Mouse (Mus musculus) stomach, embryonic 16.5 days (tissue): ENCODE data around the gene Mpc1. TPM values are rescaled to one million over a fixed set of nuclear protein-coding genes. Genes with fewer than 3 reads are reported as not detected.
A peak's percentile ranks its signal among the peaks of the same experiment; 100 is the strongest.
"Not testable (repeated sequence)": the region's sequence is repeated elsewhere in the genome, so short reads cannot be mapped to it uniquely, and the experiment has no call there.

Experiments used
- ATAC-seq: fragments of 200-750 bp; cut with Nextera tagmentation; 2 replicates; pipeline ENCODE4 v1.8.0; 2017; ENCODE audit warnings: moderate number of reproducible peaks, moderate TSS enrichment; ENCODE audit not compliant: insufficient read depth, low FRiP score
- H3K27ac ChIP-seq: fragments of 300-500 bp; sonication (generic); 2 replicates; pipeline ENCODE4 v1.5.1; 2014; ENCODE audit warnings: low read length
- H3K27me3 ChIP-seq: fragments of 300-500 bp; sonication (generic); 2 replicates; pipeline ENCODE4 v1.6.1; 2014; ENCODE audit warnings: low read length, control low read depth, mixed read lengths; ENCODE audit not compliant: control insufficient read depth, insufficient read depth
- H3K36me3 ChIP-seq: fragments of 300-500 bp; sonication (generic); 2 replicates; pipeline ENCODE4 v1.6.1; 2014; ENCODE audit warnings: low read length; ENCODE audit not compliant: control insufficient read depth, insufficient read depth
- H3K4me1 ChIP-seq: fragments of 300-500 bp; sonication (generic); 2 replicates; pipeline ENCODE4 v1.6.1; 2014; ENCODE audit warnings: low read length, control low read depth, mixed read lengths; ENCODE audit not compliant: control insufficient read depth, insufficient read depth
- H3K4me2 ChIP-seq: fragments of 300-500 bp; sonication (generic); 2 replicates; pipeline ENCODE4 v1.6.1; 2014; ENCODE audit warnings: low read depth, low read length, mixed read lengths
- H3K4me3 ChIP-seq: fragments of 300-500 bp; sonication (generic); replicated peaks from 2 replicates; pipeline ENCODE4 v1.5.1; 2014; ENCODE audit warnings: mild to moderate bottlenecking, low read length
- H3K9ac ChIP-seq: fragments of 300-500 bp; sonication (generic); 2 replicates; pipeline ENCODE4 v1.6.1; 2014; ENCODE audit warnings: low read length
- H3K9me3 ChIP-seq: fragments of 300-500 bp; sonication (generic); replicated peaks from 2 replicates; pipeline ENCODE4 v1.6.1; 2016; ENCODE audit warnings: low read length, control low read depth; ENCODE audit not compliant: control insufficient read depth
- WGBS: fragments of 180-500 bp; shearing (Covaris S2); extraction: QIAGEN DNeasy Blood & Tissue Kit; methylation state at CpG from one replicate; pipeline ENCODE4 v1.1.7; 2014; 5-methylcytosine and 5-hydroxymethylcytosine counted together
- polyA plus RNA-seq: library from polyadenylated mRNA; unstranded; fragments of >200 nt; fragmentation: Nextera tagmentation; extraction: Ambion mirVana; gene quantifications from 2 replicates; pipeline ENCODE4 v1.2.1, GENCODE M21; 2015

Gene Mpc1
- polyA plus RNA-seq, 1 experiment from 2014 or later: 206 TPM

DNA sequence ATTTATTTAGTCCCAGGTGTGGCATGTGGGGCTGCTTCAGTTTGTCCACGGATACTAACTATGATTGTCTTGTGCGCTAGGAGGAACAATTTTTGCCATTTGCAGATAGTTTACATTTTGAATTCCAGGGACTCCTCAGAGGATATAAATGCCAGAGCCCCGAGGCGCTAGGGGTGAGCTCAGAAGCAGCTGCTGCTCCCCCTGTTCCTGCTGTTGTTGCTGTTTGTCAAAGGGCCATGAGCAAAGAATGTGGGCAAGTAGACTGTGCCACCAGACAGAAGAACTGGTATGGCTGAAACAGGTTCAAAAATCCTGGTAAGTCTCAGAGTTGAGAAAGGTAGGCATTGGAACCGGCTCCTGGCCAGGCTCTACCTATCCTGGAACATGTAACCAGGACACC is 21.0 kb downstream of the Mpc1 start:
- H3K4me1 ChIP-seq: no peaks in the 10 kb centered on the region
- no peak overlapping the region for H3K4me3 ChIP-seq

DNA sequence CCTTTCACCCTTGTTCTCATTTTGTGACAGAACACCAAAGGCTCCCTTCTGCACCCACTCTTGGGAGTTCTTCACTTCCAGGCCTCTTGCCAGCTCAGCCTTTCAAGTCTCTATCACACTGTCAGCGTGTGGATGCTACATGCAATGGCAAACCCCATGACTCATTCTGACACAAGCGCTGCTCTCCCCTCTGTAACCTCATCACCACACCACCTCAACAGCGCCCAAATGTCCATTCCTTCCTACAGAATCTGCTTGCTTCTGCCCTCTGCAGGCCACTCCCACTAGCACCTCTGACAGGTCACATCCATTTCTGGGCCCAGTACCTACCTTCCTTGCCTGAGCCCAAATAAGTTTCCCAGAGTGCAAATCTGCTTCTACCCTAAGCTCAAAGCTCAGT is 23.1 kb downstream of the Mpc1 start:
- Histone ChIP-seq H3K4me3 (no peak overlapping the region), H3K4me2 (no peak overlapping the region), H3K27me3 (no peaks in the 10 kb centered on the region), H3K9ac (no peak overlapping the region), H3K4me1 (no peaks in the 10 kb centered on the region), H3K36me3 (no peaks in the 10 kb centered on the region), H3K27ac (no peak overlapping the region), H3K9me3 (no peaks in the 10 kb centered on the region)
- ATAC-seq: no peak
- WGBS: 28% methylated on average over 3 of the region's 3 CpGs

More for the DNA sequence above, 21.0 kb downstream of the Mpc1 start:
- Histone ChIP-seq H3K27ac (no peak overlapping the region), H3K27me3 (no peaks in the 10 kb centered on the region), H3K4me2 (no peak overlapping the region), H3K36me3 (no peaks in the 10 kb centered on the region), H3K9ac (no peak overlapping the region), H3K9me3 (no peaks in the 10 kb centered on the region)
- ATAC-seq: no peak
- WGBS: 28% methylated on average over 5 of the region's 5 CpGs

DNA sequence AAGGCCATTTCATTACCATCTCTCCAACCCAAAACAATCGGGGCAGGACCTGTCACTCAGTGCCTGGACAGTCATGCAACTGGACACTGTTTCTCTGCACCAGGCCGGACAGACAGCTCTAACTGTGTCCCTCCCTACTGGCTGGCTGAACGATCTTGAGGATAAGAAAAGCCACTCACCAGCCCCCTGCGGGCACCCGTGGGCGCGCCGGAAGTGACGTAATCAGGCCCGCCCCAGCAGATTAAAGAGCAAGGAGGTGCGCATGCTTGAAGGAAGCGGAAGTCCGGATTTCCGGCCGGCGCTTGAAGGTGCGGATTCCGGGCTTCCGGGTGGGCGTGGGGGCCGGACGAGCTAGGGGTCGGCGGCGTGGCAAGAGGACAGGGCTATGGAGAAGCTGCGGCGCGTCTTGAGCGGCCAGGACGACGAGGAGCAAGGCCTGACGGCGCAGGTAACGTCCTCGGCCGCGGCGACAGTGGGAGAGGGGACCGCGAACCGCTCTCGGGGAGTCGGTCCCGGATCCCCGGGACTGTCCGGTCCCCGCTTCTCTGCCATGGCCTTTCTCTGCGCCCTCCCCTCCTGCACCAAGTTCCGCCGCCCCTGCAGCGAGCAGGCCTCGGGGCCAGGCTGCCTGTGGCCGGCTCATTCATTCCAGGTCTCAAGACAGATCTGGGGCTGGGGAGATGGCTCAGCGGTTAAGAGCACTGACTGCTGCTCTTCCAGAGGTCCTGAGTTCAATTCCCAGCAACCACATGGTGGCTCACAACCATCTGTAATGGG is 28.3 kb downstream of the Mpc1 start, which contains the start of gene Sft2d1:
TSS of gene Sft2d1 (plus strand) at position 265 of the 777 bp plus-strand sequence.
- Histone ChIP-seq H3K4me2 (peak within 1 kb of the TSS; percentile 75), H3K9me3 (no peaks in the 10 kb centered on the region), H3K4me3 (peak within 1 kb of the TSS; percentile 71), H3K27me3 (no peaks in the 10 kb centered on the region), H3K4me1 (peaks cover 15% of the 10 kb centered on the region), H3K9ac (peak within 1 kb of the TSS; percentile 78), H3K27ac (peak within 1 kb of the TSS; percentile 80), H3K36me3 (no peaks in the 10 kb centered on the region)
- peak; percentile 94 for ATAC-seq
- under 1% methylated on average over 54 of the region's 54 CpGs for WGBS

- no peaks in the 10 kb centered on the region for H3K27me3 ChIP-seq
- H3K27ac ChIP-seq: no peak overlapping the region
- peaks cover 15% of the 10 kb centered on the region for H3K4me1 ChIP-seq
- H3K4me2 ChIP-seq: peak overlapping the region; percentile 75
- ATAC-seq: no peak
- no peaks in the 10 kb centered on the region for H3K36me3 ChIP-seq
- H3K4me3 ChIP-seq: peak overlapping the region; percentile 71
- no peaks in the 10 kb centered on the region for H3K9me3 ChIP-seq
- peak overlapping the region; percentile 78 for H3K9ac ChIP-seq
- WGBS: 34% methylated on average over 3 of the region's 3 CpGs
These were observed 29.0 kb downstream of the Mpc1 start for GRCm38 (mm10) chr17:8311751-8312150.

DNA sequence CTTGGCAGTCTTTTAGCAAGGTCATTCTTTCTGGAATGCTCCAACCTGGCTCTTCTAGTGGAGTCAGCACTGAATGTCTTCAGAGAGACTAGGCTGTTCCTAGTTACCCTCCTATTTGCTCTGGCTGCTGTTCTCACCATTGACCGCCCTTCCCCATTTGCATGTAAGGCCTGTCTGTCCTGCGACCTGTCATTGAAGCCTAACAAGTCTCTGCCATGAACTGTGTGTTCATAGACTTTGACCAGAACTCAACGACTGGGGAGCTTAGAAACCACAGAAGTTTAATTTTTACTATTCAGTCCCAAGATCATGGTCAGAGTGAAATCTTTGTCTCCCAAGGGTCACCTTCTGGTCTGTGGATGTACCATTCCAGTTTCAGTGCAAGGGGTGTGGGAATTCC is 31.3 kb downstream of the Mpc1 start:
- Histone ChIP-seq H3K4me2 (no peak overlapping the region), H3K27ac (no peak overlapping the region), H3K4me3 (no peak overlapping the region), H3K27me3 (no peaks in the 10 kb centered on the region), H3K36me3 (no peaks in the 10 kb centered on the region), H3K9me3 (no peaks in the 10 kb centered on the region), H3K4me1 (peaks cover 15% of the 10 kb centered on the region), H3K9ac (no peak overlapping the region)
- 81% methylated on average over 3 of the region's 3 CpGs for WGBS
- no peak for ATAC-seq

- Histone ChIP-seq H3K9me3 (no peaks in the 10 kb centered on the region), H3K27ac (no peak overlapping the region), H3K4me3 (no peak overlapping the region), H3K4me1 (peaks cover 15% of the 10 kb centered on the region), H3K9ac (no peak overlapping the region), H3K36me3 (no peaks in the 10 kb centered on the region), H3K27me3 (no peaks in the 10 kb centered on the region), H3K4me2 (no peak overlapping the region)
- 82% methylated on average over 1 of the region's 1 CpGs for WGBS
- ATAC-seq: no peak
These were observed 33.5 kb downstream of the Mpc1 start for GRCm38 (mm10) chr17:8316251-8316650.

DNA sequence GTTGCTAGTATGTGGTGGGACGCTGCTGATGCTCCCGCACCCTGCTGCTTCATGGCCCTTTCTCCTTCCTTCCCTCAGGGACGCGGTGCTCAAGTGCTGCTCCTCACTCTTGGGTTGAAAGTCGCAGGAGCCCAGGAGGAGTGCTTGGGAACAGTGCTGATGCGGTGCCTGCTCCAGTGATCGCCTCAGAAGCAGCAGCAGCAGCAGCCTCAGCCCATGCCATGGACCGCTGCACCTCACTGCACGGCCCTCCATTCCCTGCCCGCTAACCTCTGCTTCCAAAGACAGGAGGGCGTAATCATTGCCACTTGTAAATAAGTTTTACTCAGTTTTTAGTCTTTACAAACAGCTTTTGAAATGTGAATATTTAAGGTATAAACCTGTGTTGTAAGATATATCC is 44.2 kb downstream of the Mpc1 start:
- H3K4me3 ChIP-seq, H3K36me3 ChIP-seq, H3K9ac ChIP-seq, H3K4me2 ChIP-seq, ATAC-seq, H3K27me3 ChIP-seq, H3K9me3 ChIP-seq, H3K27ac ChIP-seq, H3K4me1 ChIP-seq: not testable (repeated sequence)
- 91% methylated on average over 10 of the region's 11 CpGs for WGBS

- 61% methylated on average over 7 of the region's 7 CpGs for WGBS
- no peak for ATAC-seq
These were observed 45.9 kb downstream of the Mpc1 start for GRCm38 (mm10) chr17:8328511-8329174.

GRCm38 (mm10) chr17:8330602-8331001 is 47.9 kb downstream of the Mpc1 start:
- no peak overlapping the region for H3K4me2 ChIP-seq
- H3K4me3 ChIP-seq: no peak overlapping the region
- 65% methylated on average over 5 of the region's 5 CpGs for WGBS
- no peak overlapping the region for H3K27ac ChIP-seq
- no peaks in the 10 kb centered on the region for H3K9me3 ChIP-seq
- no peaks in the 10 kb centered on the region; the same call in 1 of the 2 replicates for H3K36me3 ChIP-seq
- no peaks in the 10 kb centered on the region for H3K4me1 ChIP-seq
- no peak for ATAC-seq
- H3K9ac ChIP-seq: no peak overlapping the region
- no peaks in the 10 kb centered on the region for H3K27me3 ChIP-seq

More at GRCm38 (mm10) chr17:8328511-8329174, 45.9 kb downstream of the Mpc1 start:
- H3K27me3 ChIP-seq: no peaks in the 10 kb centered on the region
- no peaks in the 10 kb centered on the region; the same call in 1 of the 2 replicates for H3K36me3 ChIP-seq
- no peaks in the 10 kb centered on the region for H3K4me1 ChIP-seq
- no peak overlapping the region for H3K4me2 ChIP-seq
- H3K9ac ChIP-seq: no peak overlapping the region
- H3K27ac ChIP-seq: no peak overlapping the region
- no peaks in the 10 kb centered on the region for H3K9me3 ChIP-seq
- H3K4me3 ChIP-seq: no peak overlapping the region
